Mouse (Mus musculus): Measurements from ENCODE around the gene Gbx2. TPM values are rescaled to one million over a fixed set of nuclear protein-coding genes. Genes with fewer than 3 reads are reported as not detected.

Gbx2 gene
- polyA plus RNA-seq, 1 experiment = not detected

DNA sequence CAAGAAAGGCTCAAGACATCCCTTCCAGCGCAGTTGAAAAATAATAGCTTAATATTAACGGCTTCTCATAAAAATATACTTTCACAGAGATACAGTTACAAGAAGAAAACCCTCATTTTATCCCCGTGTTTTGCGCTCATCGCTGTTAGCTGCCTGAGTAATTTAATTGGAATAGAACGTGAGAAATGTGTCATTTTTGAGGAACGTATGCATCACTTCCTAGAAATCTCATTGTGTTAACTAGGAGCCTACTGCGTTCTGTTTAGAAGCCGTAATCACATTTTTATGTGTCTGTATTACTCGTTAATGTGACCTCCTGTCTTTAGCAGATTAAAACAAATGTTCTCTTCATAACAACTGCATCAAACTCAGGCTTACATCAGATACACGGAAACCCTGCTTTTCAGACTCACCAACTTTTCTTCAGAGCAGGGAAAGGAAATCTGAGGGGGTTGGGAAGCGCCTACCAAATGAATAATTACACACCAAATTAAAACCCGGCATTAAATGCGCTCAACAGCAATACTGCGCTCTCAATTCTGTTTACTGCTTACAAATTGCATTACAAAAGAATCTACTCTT lies 11.5 kb upstream of the Gbx2 start:
- Histone ChIP-seq H3K4me3 (ENCODE audit: control insufficient read depth, low read depth, low read length) (no peak overlapping the region), H3K27ac (ENCODE audit: control insufficient read depth, insufficient read depth, low read depth, low read length) (no peak overlapping the region), H3K27me3 (ENCODE audit: control insufficient read depth, insufficient read depth, low read length) (no peaks in the 10 kb centered on the region), H3K4me1 (ENCODE audit: control insufficient read depth, insufficient read depth, low read length) (no peaks in the 10 kb centered on the region; the same call in none of the 2 replicates), H3K36me3 (ENCODE audit: control insufficient read depth, insufficient read depth, low read length) (no peaks in the 10 kb centered on the region)
- TF ChIP-seq CTCF (IDR thresholded peaks at IDR 0.05; ENCODE audit: control insufficient read depth, insufficient read depth, insufficient replicate concordance, low read depth, low read length) (no peak), POLR2A (IDR thresholded peaks at IDR 0.05; ENCODE audit: control insufficient read depth, low read depth, low read length) (no peak)

DNA sequence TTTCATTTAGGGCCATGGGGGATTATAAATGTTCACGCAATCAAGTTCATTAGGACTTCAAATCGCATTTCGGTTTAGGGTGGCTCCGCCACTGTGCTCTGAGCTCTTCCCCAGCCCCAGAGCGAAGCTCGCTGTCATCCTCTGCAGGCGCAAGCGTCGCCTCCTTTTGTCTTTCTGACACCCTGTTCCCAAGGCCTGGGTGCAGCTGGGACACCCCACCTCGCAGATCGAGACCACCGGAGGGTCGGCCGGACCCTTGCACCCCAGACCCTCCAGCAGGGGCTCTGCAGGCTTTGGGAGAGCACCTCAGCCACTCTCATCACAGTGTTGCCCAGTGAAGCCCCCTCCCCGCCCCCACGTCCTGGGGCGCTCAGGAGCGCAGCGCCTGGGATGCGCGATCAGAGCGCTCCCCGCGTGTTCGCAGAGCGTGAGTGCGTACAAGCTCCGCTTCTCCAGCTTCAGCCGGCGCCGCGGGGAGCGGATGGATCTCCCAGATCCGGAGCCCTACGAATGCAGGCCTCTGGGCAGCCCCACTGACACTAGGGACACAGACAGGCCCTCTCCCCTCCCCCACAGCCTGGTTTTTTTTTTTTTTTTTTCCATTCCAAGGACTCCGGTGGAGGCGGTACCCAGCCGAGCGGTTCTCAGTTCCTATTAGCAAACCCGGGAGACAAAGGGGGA lies 10.9 kb upstream of the Gbx2 start:
- Histone ChIP-seq H3K27me3 (ENCODE audit: control insufficient read depth, insufficient read depth, low read length) (no peaks in the 10 kb centered on the region), H3K4me1 (ENCODE audit: control insufficient read depth, insufficient read depth, low read length) (no peaks in the 10 kb centered on the region; the same call in none of the 2 replicates), H3K4me3 (ENCODE audit: control insufficient read depth, low read depth, low read length) (no peak overlapping the region; the same call in 1 of the 2 replicates), H3K27ac (ENCODE audit: control insufficient read depth, insufficient read depth, low read depth, low read length) (no peak overlapping the region), H3K36me3 (ENCODE audit: control insufficient read depth, insufficient read depth, low read length) (no peaks in the 10 kb centered on the region)
- TF ChIP-seq CTCF (IDR thresholded peaks at IDR 0.05; ENCODE audit: control insufficient read depth, insufficient read depth, insufficient replicate concordance, low read depth, low read length) (no peak), POLR2A (IDR thresholded peaks at IDR 0.05; ENCODE audit: control insufficient read depth, low read depth, low read length) (no peak)

DNA sequence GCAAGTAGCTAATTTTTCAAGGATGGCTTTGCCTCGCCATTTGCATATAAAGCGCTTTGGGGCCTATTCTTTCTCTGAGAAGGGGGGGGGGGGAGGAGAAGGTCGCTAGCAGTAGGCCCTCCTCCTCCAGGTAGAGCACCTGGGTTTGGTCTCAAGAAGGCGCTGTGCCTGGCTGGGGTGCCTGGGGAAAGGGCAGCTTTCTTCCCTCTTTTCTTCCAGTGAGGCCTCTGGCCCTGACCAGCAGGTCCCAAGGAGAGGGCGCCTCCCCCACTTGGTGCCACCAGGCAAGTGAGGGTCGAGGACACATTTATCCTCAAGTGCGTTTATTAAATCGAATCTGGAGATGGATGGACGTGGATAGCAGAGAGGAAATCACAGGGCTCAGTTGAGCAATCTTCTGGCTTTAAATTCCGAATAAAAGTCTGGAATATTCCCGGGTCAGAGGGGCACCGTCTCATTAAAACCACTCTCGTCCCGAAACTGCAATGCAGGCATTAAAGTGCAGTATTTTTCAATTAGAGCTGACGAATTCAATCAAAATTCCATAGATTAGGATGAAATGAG lies 10.1 kb upstream of the Gbx2 start:
- Histone ChIP-seq H3K36me3 (ENCODE audit: control insufficient read depth, insufficient read depth, low read length) (no peaks in the 10 kb centered on the region), H3K27me3 (ENCODE audit: control insufficient read depth, insufficient read depth, low read length) (no peaks in the 10 kb centered on the region), H3K4me1 (ENCODE audit: control insufficient read depth, insufficient read depth, low read length) (no peaks in the 10 kb centered on the region; the same call in none of the 2 replicates), H3K4me3 (ENCODE audit: control insufficient read depth, low read depth, low read length) (no peak overlapping the region), H3K27ac (ENCODE audit: control insufficient read depth, insufficient read depth, low read depth, low read length) (no peak overlapping the region)
- TF ChIP-seq POLR2A (IDR thresholded peaks at IDR 0.05; ENCODE audit: control insufficient read depth, low read depth, low read length) = no peak
- TF ChIP-seq CTCF (IDR thresholded peaks at IDR 0.05; ENCODE audit: control insufficient read depth, insufficient read depth, insufficient replicate concordance, low read depth, low read length) = no peak

DNA sequence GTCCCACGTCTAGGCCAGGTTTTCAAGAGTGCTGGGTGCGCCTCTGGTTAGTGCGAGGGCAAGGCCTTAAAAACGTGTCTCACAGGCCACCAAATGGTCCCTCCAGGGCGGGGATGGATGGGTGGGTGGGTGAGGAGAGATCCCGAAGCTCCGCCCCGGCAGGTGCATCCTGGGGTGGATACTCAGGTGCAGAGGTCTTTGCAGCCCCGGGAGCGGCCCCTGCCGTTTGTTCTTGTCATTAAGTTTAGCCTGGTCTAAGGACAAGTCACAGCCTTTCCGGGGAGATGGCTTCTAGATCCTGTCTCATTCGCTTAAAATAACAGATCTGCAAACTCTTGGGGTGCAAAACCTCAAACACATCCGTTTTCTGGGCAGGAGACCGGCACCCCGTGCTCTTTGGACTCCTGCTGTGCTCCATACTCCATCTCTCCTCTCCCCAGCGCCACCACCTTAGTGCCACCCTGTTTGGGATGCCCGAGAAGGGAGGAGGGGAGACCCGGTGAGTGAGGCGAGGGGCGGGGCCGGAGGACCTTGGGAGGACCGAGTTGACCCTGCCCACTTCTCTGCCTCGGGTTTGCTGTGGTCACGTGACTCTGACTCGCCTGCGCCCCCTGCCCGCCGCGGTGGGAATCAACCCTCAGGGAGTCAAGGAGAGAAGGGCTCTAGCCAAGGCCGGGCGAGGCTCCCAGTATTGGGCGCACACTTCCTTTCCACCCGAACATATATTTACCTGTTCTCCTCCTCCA lies 9.2 kb upstream of the Gbx2 start:
- peaks cover 3% of the 10 kb centered on the region for H3K4me1 ChIP-seq (ENCODE audit: control insufficient read depth, insufficient read depth, low read length)
- H3K4me3 ChIP-seq (ENCODE audit: control insufficient read depth, low read depth, low read length) = peak overlapping the region; percentile 73
- H3K27me3 ChIP-seq (ENCODE audit: control insufficient read depth, insufficient read depth, low read length) = peaks cover 3% of the 10 kb centered on the region
- H3K36me3 ChIP-seq (ENCODE audit: control insufficient read depth, insufficient read depth, low read length) = no peaks in the 10 kb centered on the region
- TF ChIP-seq CTCF (IDR thresholded peaks at IDR 0.05; ENCODE audit: control insufficient read depth, insufficient read depth, insufficient replicate concordance, low read depth, low read length) = peak; percentile 95
- TF ChIP-seq POLR2A (IDR thresholded peaks at IDR 0.05; ENCODE audit: control insufficient read depth, low read depth, low read length) = no peak
- H3K27ac ChIP-seq (ENCODE audit: control insufficient read depth, insufficient read depth, low read depth, low read length) = no peak overlapping the region

DNA sequence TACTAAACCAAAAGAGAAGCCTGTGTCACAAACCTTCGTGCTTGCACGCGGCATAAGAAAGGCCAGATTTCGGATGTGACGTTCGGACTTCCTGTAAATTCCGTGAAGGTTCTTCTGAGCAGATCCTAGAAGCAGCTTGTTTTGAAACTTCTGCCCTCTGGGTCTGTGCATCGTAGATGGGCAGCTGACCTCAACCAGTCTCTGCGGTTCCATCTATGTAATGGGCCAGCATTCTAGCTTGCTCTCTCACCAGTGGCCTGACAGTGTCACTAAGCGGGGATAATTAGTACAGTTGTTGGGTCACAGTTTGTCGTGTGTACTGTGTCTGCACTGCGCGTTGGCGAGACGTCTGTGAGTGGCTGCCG lies 8.6 kb upstream of the Gbx2 start:
- Histone ChIP-seq H3K4me3 (ENCODE audit: control insufficient read depth, low read depth, low read length) (0 out of 2 replicates have a peak overlapping the region, but pooled peaks have one; percentile 7), H3K27me3 (ENCODE audit: control insufficient read depth, insufficient read depth, low read length) (peaks cover 3% of the 10 kb centered on the region)

DNA sequence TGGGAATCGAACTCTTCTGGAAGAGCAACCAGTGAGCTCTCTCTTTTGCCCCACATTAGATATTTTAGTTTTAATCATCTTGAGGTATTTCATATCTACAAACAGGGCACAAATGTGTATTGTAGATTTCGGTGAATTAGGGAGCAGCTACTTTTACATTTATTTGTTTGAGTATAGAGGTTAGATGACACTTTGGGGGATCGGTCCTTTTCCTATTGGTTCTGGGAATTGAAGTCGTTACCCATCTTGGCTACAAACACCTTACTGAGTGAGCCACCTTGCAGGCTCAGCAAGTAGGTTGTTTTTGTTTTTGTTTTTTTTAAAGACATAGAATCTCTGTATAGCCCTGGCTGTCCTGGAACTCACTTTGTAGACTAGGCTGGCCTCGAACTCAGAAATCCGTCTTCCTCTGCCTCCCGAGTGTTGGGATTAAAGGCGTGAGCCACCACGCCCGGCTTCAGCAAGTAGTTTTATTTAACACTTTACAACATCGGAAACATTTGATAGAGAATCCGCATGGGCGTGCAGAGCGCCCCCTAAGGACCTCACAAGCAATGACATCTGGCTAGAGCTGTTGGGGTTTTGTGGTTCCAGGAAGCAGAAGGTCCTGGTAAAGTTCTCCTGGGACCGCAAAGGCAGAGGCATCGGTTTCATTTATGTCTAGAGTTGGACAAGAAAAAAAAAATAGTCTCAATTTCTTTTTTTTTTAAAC lies 8.1 kb upstream of the Gbx2 start:
- Histone ChIP-seq H3K4me3 (ENCODE audit: control insufficient read depth, low read depth, low read length) (no peak overlapping the region), H3K36me3 (ENCODE audit: control insufficient read depth, insufficient read depth, low read length) (no peaks in the 10 kb centered on the region), H3K27me3 (ENCODE audit: control insufficient read depth, insufficient read depth, low read length) (peaks cover 3% of the 10 kb centered on the region), H3K27ac (ENCODE audit: control insufficient read depth, insufficient read depth, low read depth, low read length) (no peak overlapping the region), H3K4me1 (ENCODE audit: control insufficient read depth, insufficient read depth, low read length) (peaks cover 3% of the 10 kb centered on the region)
- TF ChIP-seq CTCF (IDR thresholded peaks at IDR 0.05; ENCODE audit: control insufficient read depth, insufficient read depth, insufficient replicate concordance, low read depth, low read length) (peak; percentile 64; the same call in 1 of the 2 replicates), POLR2A (IDR thresholded peaks at IDR 0.05; ENCODE audit: control insufficient read depth, low read depth, low read length) (no peak)

More for the DNA sequence above, 8.6 kb upstream of the Gbx2 start:
- Histone ChIP-seq H3K4me1 (ENCODE audit: control insufficient read depth, insufficient read depth, low read length) (peaks cover 3% of the 10 kb centered on the region), H3K27ac (ENCODE audit: control insufficient read depth, insufficient read depth, low read depth, low read length) (no peak overlapping the region), H3K36me3 (ENCODE audit: control insufficient read depth, insufficient read depth, low read length) (no peaks in the 10 kb centered on the region)
- TF ChIP-seq POLR2A (IDR thresholded peaks at IDR 0.05; ENCODE audit: control insufficient read depth, low read depth, low read length) = no peak
- TF ChIP-seq CTCF (IDR thresholded peaks at IDR 0.05; ENCODE audit: control insufficient read depth, insufficient read depth, insufficient replicate concordance, low read depth, low read length) = no peak
